Mouse (Mus musculus): ENCODE data around the gene Megf11.

Megf11 gene

DNA sequence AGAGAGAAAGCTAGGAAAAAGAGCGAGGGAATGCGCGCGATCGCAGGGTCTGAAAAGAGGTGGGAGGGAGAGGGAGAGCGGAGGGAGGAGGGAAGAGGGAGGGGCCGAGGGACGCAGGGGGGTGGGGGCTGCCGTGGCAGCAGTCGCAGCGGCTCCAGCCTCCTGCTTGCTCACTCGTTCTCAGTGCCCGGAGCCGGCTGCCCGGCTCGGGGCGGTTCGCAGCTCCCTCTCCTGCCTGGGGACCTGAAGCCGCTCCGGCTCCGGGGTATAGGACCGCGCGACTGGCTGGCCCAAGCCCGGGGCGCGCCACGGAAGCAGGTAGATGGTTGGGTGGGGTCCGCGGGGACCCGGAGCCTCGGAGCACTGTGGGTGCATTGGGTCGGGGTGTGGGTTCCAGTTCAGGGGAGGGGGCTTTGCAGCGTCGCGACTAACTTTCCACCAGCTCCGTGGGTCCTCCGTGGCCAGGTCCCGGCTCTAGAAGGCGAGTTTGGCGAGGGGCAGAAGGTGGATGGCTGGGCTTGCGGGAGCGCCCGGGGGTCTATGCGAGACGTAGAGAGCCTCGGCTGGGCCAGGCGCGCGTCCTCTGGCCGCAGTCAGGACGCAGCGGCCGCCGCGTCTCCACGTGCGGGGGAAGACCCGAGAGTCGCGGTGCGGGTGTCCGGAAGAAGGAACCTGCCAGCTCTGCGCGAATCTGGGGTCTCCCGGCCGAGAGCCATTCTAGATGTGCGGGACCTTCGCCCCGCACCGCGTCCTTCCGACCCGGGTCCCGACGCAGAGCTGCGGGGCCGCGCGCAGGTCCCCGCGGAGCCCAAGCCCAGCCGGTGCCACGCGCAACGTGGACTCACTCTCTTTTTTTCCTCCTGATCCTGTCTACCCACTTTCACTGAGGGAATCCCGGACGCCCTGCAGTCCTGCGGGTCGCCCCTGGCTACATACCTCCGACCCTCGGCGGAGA, at the start of gene Megf11:
Gene Megf11, plus strand, starts transcription at position 116 of the 955 bp plus-strand sequence.
- DNase-seq (ENCODE audit: low spot score): no peak

DNA sequence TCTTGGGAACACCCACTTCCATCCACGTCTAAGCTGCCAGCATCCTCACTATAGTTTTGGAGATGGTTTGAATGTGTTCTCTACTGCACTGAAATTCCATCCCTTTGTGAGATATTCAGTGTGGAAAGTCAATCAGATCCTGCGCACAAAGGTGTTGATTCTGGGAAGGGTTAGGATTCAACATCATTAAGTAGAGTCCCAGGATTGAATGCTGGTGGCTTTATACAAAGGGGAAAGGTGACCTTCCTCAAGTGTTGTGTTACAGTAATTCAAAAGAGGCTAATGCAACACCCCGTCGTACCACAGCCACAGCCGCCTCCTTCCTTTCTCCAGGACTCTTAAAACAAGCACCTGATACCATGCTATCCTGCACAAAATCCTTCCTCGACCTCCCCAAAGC, 49.6 kb upstream of the Megf11 start:
- no peak for DNase-seq (ENCODE audit: low spot score)

DNA sequence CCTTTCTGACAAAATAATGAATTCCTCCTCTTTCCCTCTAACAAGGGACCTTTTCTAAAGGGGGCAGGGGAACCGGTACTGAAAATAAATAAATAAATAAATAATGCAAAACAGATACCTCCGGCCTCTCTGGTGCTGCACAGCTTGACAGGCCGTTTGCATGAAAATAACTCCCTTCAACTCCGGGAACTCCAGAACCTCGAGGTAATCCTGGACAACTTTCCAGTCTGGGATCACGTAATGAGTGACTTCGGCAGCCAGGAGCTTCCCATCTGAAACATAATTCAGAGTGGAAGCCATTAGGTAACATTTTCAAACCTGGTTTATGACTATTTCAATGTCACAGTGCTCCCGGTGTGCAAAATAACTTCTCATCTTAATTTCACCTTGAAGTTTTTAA, 46.1 kb upstream of the Megf11 start:
- no peak for DNase-seq (ENCODE audit: low spot score)

DNA sequence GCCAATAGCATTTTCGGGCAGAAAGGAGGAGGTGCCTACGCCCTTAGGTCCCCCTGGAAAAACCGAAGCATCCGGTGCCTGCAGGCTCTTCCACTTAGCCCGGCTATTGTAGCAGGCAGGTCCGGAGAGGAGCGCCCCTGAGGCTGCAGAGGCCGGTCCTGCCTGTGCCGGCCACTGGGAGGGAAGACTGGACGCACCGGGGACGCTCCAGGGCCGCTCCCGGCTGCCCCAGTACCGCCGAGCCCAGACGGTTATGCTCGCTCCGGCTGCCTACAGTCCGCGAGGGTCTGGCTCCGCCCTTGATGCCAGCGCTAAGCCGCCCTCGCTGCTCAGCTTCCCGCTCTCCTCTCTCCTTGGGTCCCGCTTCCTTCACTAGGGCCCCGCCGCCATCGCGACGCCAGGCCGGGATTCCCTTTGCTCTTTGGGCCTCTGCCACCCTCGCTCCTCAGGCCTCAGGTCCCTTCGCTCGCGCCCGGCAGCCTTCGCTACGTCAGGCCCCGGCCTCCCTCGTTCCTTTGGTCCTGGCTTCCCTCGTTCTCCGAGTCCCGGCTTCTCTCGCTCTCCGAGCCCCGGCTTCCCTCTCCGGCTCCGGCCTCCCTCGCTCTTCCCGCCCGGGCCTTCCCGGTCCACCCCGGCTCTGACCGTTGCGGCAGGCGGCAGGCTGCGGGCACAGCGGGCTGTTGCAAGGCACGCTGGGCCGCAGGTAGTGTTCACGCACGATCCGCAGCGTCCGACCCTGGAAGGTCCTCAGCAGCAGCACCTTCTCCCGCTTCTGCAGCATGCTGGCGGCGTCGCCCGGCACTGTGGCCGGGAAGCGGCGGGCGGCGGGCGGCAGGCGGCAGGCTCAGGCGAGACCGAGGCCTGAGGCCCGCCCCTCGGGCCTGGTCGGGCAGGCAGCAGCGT, 44.8 kb upstream of the Megf11 start:
- DNase-seq (ENCODE audit: low spot score): peak; percentile 74

DNA sequence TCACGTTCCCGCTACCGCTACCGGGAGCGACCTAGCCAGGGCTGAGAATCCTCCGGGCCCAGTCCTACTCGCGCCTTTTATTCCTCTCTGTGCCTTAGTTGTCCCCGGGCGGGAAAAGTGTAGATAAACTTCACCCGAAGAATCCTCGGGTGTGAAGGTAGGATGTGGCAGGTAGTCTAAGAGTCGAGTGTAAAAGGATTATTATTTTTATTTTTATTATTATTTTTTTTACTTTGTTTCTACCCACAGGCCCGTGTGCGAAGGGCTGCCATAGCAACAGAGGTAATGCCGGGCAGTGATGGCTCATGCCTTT, 44.2 kb upstream of the Megf11 start, which contains the start of gene Dis3l:
Gene Dis3l, minus strand, starts transcription at position 35 of the 313 bp plus-strand sequence.
- DNase-seq (ENCODE audit: low spot score): no peak

DNA sequence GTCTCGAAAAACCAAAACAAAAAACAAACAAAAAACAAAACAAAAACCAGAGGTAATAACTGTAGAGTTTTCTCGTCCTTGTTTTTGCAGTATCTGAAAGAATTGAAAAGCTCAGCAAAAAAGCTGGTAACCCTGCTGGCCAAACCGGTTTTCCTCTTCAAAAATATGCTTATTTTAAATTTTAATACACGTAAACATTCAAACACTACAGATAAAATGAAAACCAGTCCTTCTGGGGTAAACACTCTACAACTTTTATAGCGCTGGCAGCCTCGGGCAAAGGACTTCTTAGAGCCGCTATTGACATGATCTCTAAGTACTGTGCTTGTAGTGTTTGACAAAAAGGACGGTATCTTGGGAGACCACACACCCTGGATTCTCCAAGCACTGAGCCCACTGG, 43.8 kb upstream of the Megf11 start:
- no peak for DNase-seq (ENCODE audit: low spot score)

DNA sequence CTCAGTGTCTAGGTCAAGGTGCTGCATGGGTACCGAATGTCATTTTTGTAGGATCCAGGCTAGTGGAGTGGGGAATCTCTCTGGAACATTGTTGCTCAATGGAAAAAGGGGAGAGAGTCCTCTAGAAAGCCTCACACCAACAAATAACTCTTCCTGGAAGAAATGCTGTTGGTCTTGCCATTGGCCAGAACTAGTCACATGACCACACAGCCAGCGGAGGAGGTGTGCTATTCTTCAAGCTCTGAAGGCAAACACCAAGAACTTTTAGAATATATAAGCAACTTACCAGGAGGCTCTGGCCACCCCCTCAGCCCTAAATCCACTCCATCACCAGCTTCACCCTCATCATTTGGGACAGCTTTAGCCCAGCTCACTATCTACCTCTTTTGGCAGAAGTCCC, 41.8 kb upstream of the Megf11 start:
- DNase-seq (ENCODE audit: low spot score): no peak

DNA sequence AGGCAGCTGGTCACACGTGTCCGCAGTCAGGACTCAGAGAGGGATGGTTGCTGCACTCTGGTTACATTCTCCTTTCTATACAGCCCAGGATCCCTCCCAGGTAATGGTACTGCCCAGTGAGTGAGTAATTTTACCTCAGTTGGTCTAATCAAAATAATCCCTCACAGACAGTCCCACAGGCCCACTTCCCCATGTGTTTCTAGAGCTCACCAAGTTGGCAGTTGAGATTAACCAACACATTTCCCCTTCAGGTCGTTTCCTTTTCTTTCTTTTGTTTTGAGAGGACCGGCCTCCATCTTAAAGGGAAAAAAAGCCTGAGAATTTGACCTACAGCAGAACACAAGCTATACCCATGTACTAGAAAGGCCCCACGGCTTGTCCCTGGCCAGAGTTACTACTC, 39.5 kb upstream of the Megf11 start:
- no peak for DNase-seq (ENCODE audit: low spot score)

DNA sequence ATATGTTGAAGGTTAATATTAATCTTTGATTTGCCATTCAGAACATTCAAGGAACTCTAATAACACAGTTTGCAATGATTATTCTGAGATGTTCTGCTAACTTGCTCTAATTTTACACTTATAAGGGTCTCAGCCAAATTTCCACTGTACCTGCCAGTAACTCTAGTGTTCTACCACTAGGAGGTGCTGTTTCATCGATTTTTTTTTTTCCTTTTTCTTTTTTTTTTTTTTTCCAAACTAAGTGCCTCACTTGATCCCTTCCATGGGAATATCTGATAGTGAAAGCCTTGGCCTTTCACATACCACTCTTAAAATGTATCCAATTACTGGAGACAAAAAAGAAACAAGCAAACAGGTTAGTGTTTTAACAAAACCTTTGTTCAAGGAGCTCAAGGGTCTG, 38.0 kb upstream of the Megf11 start:
- DNase-seq (ENCODE audit: low spot score): peak; percentile 19

DNA sequence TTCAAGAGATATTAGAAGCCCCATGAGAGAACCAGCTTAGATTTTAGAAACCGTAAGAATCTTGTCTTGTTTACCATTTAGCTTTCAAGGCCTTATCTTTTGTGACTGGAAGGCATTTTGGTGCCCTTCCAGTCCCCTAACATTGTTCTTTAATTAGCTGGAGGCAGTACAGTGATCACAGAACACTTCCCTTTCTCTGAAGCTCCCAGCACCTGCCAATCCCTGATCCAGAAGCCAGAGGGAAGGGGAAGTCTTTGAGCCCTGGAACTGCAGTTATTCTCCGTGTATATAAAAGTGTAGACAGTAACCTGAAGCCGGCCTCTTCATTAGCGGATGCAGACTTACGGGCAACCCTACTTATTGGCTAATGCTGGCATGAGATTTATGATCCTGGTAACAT, 35.9 kb upstream of the Megf11 start:
- DNase-seq (ENCODE audit: low spot score): no peak

DNA sequence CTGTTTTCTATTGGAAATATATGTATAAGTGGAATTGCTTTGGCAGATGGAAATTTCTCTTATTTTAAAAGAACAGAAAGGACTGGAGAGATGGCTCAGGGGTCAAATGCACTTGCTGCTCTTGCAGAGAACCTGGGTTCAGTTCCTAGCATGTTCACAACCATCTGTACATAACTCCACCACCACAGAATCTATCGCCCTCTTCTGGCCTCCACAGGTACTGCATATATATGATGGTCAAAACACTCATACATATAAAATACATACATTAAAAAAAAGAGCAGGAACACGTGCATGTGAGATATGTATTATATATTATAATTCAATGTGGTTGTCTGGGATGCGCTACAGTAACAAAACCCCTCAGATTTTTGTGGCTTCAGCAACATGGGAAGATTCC, 34.2 kb upstream of the Megf11 start:
- DNase-seq (ENCODE audit: low spot score): peak; percentile 37

DNA sequence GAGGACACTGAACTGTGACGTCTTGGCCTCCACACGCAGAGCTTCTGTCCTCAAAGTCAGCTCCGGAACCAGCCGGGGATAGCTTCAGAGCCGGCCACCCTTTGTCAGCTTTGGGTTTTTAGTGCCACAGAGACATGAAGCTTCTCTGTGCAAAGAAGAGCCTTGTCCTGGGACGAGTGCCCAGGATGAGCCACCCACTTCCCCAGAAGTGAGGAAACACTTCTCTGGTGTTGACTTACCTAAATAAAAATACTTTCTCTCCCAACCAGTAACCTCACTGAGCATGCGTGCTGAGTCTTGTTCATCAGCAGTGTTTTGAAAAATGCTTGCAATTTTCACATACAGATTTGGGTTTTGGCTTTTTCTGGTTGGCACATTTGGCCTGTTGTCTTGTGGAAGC, 29.8 kb upstream of the Megf11 start:
- no peak for DNase-seq (ENCODE audit: low spot score)

DNA sequence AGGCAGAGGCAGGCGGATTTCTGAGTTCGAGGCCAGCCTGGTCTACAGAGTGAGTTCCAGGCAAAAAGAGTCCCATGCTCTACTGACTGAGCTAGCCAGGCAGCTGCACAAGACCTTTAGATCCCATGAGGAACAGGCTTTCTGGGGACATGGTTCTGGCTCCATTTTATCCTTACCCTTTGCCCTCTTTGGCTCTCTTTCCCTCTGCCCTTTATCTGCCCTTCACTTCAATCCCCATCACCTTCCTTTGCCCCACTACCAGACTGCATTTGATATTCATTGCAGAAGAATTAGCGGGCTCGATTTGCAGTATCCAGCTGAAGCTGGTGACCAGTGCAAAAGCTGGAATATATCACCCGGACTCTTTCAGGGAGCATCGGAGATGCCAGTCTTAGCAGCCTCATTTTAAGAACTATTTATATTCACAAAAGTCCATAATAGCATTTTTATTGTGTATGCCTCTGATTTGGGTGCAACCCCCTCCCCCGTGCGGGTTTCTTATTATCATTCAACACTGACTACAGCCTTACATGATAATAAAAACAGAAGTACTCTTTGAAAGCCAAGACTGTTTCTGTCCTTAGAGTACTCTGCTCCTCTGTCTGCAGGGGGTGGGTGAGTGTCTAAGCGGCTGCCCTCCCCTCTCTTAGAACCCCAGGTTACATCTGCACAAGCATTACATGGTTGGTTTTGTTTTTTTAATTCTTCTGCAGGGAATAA, 24.0 kb upstream of the Megf11 start:
- DNase-seq (ENCODE audit: low spot score): no peak

DNA sequence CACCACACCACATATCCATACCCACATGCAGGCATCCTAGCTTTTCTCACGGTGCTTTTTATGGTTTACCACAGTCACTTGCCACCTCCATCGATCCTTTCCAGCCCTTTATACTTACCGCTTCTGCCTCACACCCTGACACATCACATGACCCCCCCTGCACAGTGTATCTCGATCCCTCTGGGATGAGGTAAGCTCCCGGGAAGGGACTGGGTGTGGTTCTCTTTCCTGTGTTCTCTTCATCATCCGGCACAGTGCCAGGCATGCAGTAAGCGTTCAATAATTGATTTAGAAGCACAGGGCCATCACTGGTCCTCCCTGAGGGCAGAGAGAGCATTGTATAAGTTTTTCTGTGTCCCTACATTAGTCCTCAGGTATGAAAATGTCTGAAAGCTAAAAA, 15.6 kb upstream of the Megf11 start:
- no peak for DNase-seq (ENCODE audit: low spot score)

DNA sequence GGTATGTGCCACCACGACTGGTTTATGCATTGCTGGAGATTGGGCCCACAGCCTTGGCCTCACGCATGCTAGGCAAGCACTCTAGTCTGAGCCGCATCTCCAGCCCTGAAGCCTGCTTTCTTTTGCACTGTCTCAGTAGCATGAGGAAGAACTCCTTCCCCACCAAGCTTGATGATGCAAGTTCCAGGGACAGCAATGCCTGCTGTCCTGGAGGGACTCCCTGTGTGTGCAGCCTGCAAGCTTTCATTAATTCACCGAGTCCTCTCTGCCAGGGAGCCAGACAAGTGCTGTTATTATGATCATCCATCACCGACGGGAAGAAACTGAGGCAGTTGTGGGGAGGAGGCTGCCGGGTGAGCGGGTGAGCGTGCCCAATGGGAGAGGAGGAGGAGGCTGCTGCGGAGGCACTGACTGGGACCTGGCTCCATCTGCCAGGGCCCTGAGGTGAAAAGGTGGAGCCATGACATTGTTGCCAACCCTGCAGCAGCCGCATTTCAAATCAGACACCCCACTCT, 14.1 kb upstream of the Megf11 start:
- no peak for DNase-seq (ENCODE audit: low spot score)

DNA sequence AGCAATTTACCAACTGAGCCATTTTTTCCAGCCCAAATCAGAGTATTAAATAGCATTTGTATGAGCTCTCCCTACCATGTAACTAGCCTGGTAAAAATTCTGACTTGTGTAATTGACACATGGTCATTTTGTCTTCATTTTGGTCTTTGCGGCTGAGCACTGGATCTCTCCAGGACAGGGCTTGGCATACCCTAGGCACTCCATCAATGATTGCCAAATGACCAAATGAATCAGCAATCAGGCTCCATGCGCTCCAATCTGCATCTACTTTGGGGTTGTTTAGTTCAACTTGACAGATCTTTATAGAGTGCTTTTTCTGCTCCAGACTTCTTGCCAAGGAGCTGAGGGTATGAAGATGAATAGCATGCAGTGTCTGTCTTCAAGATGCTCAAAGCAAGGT, 9.0 kb upstream of the Megf11 start:
- no peak for DNase-seq (ENCODE audit: low spot score)

DNA sequence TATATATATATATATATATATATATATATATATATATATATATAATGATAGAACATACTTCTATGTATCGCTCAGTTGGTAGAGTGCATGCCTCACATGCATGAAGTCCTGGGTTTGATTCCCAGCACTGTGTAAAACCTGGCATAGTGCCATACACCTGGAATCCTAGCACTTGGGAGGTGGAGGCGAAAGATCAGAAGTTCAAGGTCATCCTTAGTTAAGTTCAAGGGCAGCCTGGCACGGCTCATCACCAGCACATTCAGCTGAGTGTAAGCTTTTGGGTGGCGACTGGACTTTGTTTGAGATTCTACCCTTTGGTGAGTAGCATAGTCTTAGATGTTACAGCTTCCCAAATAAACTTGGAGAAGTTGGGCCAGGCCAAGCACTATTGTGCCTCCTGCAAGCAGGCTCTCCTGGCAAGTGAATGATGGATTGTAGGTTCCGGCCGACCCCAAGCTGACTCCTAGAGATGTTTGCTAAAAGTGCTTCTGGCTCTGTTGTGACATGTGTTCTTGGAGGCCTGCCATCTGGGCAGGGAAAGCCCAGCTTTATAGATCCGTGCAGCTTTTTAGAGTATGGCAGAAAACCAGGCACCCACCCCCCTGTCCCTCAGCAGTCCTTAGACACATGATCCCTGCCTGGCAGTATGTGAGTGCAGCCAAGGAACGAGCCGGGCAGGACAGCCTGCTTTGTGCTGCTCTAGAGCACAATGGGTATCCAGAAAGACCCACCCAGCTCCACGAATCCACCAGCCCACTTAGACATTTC, 2.2 kb upstream of the Megf11 start:
- DNase-seq (ENCODE audit: low spot score): no peak

DNA sequence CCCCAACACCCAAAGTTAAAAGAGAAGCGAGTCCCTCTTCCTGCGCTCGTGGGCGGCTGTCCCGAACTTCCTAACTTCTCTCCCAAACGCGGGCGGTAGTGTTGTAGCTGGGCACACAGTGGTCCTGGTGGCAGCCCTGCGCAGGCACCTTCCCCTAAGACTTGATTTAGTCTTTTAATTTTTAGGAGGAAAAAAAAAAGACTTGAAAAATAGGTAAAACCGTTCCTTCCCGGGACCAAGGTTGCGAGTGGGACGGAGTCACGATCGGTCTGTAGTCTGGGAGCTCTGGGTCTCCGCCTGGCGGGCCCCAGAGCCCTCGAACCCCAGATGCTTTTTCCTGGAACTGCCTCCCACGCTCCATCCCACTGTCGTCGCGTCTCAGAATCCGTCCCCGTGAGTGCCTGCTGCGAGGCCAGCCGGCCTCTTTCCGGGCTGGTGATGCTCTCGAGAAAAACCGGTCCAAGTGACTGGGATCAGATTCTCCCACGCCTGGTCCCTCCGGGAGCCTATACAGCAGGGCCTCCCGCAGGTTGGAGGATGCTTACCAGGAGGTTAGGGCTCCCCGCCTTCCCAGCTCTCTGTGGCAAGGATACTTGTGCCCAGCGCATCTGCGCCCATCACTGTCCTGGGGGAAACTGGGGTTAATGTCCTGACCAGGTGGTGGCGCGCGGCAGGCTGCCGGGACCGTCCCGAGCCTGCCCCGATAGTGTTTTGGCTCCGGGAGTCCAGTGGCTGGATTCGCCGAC, 1.2 kb downstream of the Megf11 start:
- DNase-seq (ENCODE audit: low spot score): no peak

DNA sequence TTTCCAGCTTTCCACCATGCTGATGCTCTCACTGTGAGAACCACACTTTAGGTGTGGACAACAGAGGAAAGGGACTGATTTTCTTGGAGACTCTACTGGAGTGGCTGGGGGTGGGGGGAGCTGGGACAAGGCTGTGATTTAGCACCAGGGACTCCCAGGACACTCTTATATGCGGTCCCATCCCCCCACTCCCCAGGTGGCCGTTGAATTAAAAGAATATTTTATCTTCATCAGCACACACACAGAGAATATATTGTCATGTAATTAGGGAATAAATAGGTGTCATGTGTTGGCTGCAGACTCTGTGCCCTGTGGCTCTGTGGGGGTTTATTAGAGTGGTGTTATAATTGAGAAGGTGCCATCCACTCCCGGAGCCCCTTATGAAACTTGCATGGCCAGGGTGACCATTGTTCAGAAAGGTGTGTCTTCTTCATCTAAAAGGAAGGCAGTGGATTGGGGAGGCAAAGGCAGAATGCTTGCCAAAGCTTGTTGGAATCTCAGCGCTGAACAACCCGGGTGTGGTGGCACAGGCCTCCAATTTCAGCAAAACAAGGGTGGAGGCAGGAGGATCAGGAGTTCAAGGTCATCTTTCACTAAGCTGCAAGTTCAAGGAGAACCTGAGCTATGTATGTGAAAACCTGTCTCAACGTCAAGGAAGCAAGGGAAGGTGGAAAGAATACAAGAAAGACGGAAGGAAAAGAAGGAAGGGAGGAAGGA, 4.3 kb downstream of the Megf11 start:
- no peak for DNase-seq (ENCODE audit: low spot score)
